Mouse (Mus musculus) gastrocnemius, adult 18-20 months (tissue): ENCODE data around the gene Rnaseh2b. TPM values are rescaled to one million over a fixed set of nuclear protein-coding genes. Genes with fewer than 3 reads are reported as not detected.

Source experiments
- DNase-seq: peaks from one replicate; pipeline ENCODE4 v3.0.0; 2021; ENCODE audit warnings: low spot score
- total RNA-seq, 2 experiments: library from RNA; stranded (reverse); gene quantifications; 2 replicates each; pipeline ENCODE4 v1.2.3; 2021

Gene Rnaseh2b
- total RNA-seq, 2 experiments from 2014 or later = 4.1 to 4.4 TPM

GRCm38 (mm10) chr14:62311672-62312071 lies 19.3 kb downstream of the Rnaseh2b start:
- no peak for DNase-seq

DNA sequence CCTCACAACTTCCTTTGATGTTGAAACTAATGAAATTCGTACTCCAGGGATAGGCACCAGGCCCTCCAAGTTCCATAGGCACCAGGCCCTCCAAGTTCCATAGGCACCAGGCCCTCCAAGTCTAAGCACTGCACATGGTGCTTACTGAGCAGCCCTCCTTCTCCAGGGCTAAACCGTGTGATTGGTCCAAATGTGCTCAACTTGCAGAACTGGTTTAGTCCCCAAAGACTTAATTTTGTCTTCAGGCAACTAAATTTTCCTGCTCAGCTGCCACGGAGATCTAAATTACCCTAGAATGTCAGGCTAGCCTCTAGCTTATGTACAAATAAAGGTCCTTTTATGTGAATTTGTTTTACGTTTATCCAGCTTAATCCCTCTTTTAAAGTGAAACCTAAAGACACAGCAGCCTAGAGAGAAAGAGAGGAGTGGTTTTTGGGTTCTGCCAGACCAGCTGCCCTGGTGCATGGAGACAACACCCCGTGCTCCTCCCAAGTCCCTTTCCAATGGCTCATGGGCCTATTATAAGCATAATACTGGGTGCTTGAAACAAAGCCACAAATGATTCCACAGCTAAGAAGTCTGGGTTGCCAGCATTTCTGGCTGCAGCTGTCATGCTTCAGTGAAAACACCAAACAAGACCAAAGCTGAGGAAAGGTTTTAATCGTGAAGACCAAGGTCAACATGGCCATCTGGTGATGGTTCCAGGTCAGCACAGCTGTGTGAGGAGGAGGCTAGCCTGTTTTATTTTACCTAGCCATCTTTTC lies 30.4 kb downstream of the Rnaseh2b start:
- DNase-seq = peak; percentile 9

- DNase-seq = no peak
Observed at GRCm38 (mm10) chr14:62323457-62323856, 31.1 kb downstream of the Rnaseh2b start.

GRCm38 (mm10) chr14:62324943-62325342 lies 32.6 kb downstream of the Rnaseh2b start:
- DNase-seq = no peak

GRCm38 (mm10) chr14:62326026-62326425 lies 33.6 kb downstream of the Rnaseh2b start:
- DNase-seq = no peak

DNA sequence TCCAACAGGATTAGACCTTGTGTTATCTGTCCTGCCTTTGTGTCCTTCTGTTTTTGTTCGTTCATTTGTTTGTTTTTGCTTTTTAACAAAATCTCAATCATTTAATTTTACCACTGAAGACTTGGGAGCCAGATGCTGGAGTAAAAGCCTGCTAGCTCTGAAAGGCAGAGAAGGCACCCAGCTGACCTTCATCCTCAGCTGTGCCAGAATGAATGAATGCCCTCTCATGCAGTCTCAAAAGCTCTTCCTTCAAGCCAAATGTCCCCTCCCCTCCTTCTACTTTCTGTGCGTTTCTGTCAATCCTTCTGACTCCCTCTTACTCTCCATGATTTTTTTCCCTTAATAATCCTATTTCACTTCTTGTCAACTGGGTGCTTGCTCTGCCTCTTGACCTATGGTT lies 34.8 kb downstream of the Rnaseh2b start:
- no peak for DNase-seq

- no peak for DNase-seq
Observed at GRCm38 (mm10) chr14:62328606-62329005, 36.2 kb downstream of the Rnaseh2b start.

DNA sequence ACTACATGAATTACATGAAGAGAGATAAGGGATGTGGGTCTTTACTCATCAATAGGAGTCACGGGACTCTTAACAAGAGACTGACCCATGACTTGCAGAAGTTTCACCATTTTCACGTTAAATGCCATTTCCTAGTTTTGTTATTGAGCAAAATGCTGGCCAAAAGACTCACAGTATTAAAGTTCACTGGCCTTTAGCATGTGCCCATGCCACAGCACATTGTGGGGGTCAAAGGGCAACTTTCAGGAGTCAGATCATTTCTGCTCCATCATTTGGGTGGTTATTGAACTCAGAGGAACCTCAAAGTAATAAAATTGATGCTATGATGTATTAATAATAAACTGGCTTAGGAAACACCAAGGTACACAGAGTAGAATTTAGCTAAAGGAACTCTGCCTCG lies 37.2 kb downstream of the Rnaseh2b start:
- DNase-seq = no peak

GRCm38 (mm10) chr14:62331457-62331856 lies 39.1 kb downstream of the Rnaseh2b start:
- no peak for DNase-seq

DNA sequence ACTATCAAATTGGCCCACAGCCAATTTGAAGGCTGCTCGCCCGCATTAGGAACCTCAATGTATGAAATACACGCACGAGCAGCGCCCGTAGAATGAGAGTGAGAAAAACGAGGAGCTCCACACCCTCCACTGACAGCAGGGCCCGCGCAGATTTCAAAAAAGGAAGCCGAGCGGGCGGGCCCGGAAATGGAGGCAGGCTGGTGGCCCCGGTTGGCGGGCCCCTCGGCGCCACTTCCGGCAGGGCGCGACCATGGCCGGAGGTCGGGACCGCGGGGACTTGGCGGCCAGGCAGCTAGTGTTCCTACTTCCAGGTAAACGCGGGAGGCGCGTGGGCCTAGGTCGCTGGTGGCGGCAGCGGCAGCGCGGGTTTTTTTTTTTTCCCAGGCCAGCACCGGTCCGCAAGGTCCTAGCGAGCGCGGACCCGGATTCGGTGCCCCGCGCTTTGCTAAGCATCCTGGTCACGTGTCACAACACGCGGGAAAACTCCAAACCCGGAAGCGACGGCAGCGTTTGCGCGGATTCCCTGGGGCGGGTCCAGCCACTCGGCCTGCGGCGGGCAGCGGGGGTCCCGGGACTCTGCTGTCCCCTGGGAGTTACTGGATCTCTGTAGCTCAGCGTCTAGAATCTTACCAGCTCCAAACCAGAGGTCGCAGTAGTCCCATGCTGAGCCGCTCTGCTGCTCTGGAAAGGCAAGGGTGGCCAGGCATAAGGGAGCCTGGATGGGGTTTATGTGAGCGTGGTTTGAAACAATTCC lies 39.7 kb downstream of the Rnaseh2b start:
- DNase-seq = peak; percentile 82

DNA sequence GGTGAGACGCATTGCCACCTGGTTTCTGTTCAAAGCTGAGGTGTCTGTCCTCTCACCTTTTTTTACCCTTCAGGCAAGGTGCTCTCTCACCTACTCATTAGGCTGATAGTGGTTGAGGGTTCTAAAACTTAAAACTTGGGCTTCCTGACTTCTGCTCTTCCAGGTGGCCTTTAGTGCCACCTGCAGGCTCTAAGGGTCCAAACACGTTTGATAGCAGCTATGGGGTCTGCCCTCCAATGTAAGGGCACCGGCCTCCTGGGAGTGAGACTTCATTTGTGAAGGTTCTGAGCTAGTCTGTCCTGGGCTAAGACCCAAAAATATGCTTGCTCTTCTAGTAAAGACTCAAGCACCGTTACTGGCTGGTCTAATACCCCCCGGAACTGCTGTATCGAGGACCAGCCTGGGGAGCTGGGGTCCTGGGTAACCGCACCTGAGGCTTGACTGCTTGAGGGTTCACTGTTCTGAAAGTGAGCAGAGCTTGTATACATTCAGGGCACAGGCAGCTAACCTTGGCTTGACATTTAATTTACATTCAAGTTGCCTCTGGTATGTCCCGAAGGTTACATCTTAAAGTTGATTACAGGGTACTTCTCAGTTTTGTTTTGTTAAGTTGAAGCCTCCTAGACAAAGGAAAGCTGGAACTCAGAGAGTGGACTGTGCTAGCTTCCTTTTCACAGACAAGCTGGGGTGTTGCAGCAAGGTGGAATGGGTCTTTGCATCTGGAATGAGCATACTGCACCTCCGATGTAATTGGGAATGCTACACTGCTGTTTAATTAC lies 41.7 kb downstream of the Rnaseh2b start:
- DNase-seq = no peak

DNA sequence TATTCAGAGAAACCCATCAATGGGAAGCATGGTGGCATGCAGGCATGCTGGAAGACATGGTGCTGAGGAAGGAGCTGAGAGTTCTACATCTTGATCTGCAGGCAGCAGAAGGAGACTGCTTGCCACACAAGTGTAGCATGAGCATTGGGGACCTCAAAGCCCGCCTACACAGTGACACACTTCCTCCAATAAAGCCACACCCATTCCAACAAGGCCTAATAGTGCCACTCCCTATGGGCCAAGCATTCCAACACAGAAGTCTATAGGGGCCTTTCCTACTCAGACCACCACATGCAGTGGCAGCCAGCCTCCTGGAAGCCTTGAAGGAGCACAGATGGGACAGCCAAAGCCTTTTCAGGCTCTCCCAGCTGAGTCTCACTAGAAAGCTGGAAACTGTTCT lies 46.8 kb downstream of the Rnaseh2b start:
- DNase-seq = no peak

DNA sequence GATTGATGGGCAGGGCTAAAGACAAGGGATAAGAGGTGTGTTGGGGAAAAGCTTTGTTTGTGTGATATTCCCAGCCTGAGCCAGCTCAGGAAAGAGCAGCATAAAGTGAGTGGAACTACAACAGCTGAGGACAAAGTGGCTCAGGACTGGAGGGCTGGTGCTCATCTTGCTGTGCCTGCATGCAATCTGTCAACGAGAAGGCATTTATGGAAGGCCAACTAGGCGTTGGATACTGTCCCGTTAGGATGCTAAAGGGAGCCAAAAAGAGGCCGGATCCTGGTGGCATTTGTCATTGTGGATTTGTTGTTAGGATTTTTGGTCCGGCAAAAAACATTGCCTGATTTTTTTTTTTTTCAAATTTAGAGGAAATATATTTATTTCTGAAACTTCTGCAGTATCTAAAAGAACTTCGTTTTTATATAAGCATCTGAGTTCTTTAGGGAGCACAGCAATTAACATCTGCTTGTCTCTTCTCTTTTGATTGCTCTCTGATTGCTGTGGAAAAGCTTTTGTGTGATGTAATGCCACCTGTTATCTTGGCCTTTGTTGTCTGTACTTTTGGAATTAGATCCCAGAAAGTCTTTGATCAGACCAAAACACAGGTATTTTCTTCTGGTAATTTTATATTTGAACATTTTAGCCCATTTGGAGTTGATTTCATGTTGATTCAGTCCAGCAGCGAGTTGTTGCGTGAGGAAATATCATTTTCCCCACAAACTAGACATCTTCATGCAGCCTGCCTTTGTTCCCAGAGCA lies 49.7 kb downstream of the Rnaseh2b start:
- DNase-seq = no peak

DNA sequence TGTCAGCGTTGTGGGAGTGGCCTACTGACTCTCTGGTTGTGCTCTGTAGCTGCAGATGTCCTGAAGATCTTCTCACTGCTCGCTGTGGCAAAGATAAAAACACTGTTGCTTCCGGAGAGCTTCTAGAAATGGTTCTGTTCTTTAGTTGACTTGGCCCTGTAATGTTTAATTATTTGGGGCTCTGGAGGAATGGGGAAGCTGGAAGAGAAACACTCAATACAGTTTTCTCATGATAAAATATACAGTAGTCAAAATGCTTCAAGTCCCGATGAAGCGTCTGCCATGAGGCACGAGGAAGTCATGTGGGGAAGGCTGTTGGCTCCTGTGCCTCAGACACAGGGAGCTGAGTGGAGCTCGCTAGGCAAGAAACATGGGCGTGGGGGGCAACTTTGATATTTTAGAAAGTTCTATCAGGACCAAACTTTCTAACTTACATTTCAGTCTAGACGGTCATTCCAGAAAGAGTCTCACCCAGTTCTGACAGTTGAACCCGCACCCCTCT lies 50.3 kb downstream of the Rnaseh2b start:
- peak; percentile 16 for DNase-seq

GRCm38 (mm10) chr14:62346570-62346969 lies 54.2 kb downstream of the Rnaseh2b start:
- no peak for DNase-seq

GRCm38 (mm10) chr14:62347103-62347502 lies 54.7 kb downstream of the Rnaseh2b start:
- DNase-seq = peak; percentile 17

- DNase-seq = no peak
Observed at GRCm38 (mm10) chr14:62349786-62350185, 57.4 kb downstream of the Rnaseh2b start.

GRCm38 (mm10) chr14:62350186-62350585 lies 57.8 kb downstream of the Rnaseh2b start:
- no peak for DNase-seq

DNA sequence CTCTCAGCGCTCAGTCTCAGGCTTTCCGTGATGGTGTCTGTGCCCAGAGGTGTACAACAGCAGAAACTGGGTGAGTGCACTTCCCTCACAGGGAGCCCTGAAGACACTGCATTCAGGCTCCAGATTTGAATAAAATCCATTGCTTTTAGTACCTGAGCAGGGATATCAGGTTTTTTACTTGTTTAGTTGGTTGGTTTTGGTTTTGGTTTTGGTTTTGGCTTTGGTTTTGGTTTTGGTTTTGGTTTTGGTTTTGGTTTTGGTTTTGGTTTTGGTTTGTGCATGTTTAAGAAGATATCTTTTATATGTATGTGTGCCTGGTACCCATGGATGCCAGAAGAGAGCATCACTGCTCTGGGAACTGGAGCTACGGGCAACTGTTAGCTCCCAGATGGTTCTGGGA lies 58.5 kb downstream of the Rnaseh2b start:
- no peak for DNase-seq

DNA sequence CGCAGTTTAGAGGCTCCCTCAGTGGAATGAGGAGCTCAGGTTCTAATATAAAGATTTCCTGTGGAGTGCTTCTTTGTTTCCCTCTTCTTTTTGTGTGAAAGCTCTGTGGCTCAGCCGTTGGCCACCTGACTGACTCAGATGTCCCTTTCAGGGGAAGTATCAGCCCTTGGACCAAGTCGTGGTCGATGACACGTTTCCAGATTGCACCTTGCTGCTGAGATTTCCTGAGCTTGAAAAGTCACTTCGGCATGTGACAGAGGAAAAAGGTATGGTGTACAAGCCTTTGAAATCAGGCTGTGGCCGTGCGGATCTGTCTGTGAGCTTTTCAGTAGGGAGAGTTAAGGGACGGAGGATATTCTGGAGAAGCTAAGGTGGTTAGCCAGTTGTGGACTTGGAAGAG lies 61.0 kb downstream of the Rnaseh2b start:
- no peak for DNase-seq

GRCm38 (mm10) chr14:62353793-62354192 lies 61.4 kb downstream of the Rnaseh2b start:
- DNase-seq = no peak
